Mouse (Mus musculus) heart, adult 2 months (tissue): ENCODE measurements around the gene Zfp935. TPM values are rescaled to one million over a fixed set of nuclear protein-coding genes. Genes with fewer than 3 reads are reported as not detected.
"Not testable (repeated sequence)": the region's sequence is repeated elsewhere in the genome, so short reads cannot be mapped to it uniquely, and the experiment has no call there.

ENCODE experiments used
- DNase-seq, 2 experiments: peaks; one replicate each; pipeline ENCODE4 v3.0.0; 2021
- H3K27ac ChIP-seq: fragments of 200-600 bp; 2 replicates; pipeline ENCODE4 v1.8.1; 2022
- H3K27me3 ChIP-seq: fragments of 200-500 bp; 2 replicates; pipeline ENCODE4 v1.6.1; 2012; ENCODE audit warnings: mild to moderate bottlenecking, low read length, inconsistent platforms, mixed read lengths; ENCODE audit not compliant: control insufficient read depth, insufficient read depth
- H3K36me3 ChIP-seq: fragments of 200-500 bp; 2 replicates; pipeline ENCODE4 v1.6.1; 2012; ENCODE audit warnings: low read length, inconsistent platforms; ENCODE audit not compliant: control insufficient read depth, insufficient read depth
- H3K4me1 ChIP-seq: fragments of 200-500 bp; 2 replicates; pipeline ENCODE4 v1.6.1; 2011; ENCODE audit warnings: low read length; ENCODE audit not compliant: control insufficient read depth, insufficient read depth
- H3K4me3 ChIP-seq: fragments of 200-600 bp; 2 replicates; pipeline ENCODE4 v1.8.1; 2022
- H3K79me2 ChIP-seq: fragments of 200-500 bp; replicated peaks from 2 replicates; pipeline ENCODE4 v1.6.1; 2012; ENCODE audit warnings: mild to moderate bottlenecking, inconsistent platforms, low read length, moderate library complexity, mixed read lengths; ENCODE audit not compliant: control insufficient read depth, insufficient read depth
- H3K9ac ChIP-seq: fragments of 200-500 bp; 2 replicates; pipeline ENCODE4 v1.6.1; 2012; ENCODE audit warnings: low read depth, mild to moderate bottlenecking, control low read depth, inconsistent platforms, low read length, mixed read lengths
- CTCF ChIP-seq: fragments of 200-600 bp; IDR thresholded peaks from 2 replicates; pipeline ENCODE4 v1.8.1; 2022; ENCODE audit warnings: antibody characterized with exemption, mild to moderate bottlenecking, moderate library complexity
- WGBS: fragments of 180-500 bp; shearing (Covaris S2); methylation state at CpG from one replicate; pipeline ENCODE4 v1.1.7; 2018; 5-methylcytosine and 5-hydroxymethylcytosine counted together
- intact Hi-C: fragments of 180-260 bp; cut with DNase I; formaldehyde crosslinking; loops from one replicate; pipeline ENCODE4 v1.15.1; 2025
- long read RNA-seq: library from polyadenylated mRNA; stranded (forward); transcript quantifications from one replicate; pipeline ENCODE4 v2.0.0, GENCODE M21; 2021
- polyA plus RNA-seq: library from polyadenylated mRNA; depleted of rRNA; stranded (reverse); fragments of >200 nt; gene quantifications from 2 replicates; pipeline ENCODE4 v1.2.3, GENCODE M21; 2012; rRNA removed
- total RNA-seq, 2 experiments: library from RNA; stranded (reverse); gene quantifications; 2 replicates each; pipeline ENCODE4 v1.2.3; 2021

Gene Zfp935
- total RNA-seq = not detected
- not detected in 2 replicates for polyA plus RNA-seq
- long read RNA-seq = 0 reads

DNA sequence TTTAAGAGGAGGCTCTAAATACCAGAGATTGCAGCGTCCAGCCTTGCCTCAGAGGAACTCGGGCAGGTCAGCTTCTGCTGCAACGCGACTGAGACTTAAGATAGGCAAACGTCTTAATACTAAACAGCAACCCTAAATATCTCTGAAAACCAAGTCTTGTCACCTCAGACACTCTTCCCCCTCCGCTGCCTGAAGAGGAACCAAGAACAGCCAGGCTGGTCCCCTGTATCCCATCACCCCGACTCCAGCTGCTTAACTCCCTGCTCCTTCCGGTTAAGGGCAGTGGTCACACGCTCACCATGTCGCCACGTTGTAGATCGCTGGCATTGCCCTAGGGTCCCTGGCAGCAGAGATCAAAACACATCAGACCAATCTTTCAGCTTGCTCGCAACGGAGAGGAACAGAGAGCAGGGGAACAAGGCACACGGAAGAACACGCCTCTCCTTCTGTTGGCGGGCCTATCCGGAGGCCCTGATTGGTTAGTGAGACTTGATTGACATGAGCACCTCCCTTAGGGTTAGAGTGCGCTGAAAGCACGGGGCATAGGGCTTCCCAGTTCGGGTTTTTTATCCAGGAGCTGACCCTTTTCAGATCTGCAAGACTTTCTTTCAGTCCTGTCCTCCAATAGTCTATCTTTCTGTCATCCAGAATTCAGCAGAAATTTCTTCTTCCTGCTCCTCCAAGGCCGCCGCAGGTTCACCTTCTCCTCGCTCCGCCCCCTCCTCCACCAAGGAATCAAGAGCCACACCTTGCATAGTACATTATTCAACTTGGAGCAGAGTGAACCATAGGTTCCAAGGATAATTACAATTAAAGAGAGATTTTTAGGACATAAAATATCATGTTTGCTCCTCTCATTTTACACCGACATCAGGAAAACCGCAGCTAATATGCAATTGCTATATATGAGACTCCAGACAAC lies at the start of gene Zfp935:
TSS of gene Zfp935 (minus strand) at position 323 of the 922 bp plus-strand sequence.
- H3K4me1 ChIP-seq, H3K36me3 ChIP-seq, H3K27me3 ChIP-seq, intact Hi-C loops, H3K79me2 ChIP-seq, H3K27ac ChIP-seq: not testable (repeated sequence)
- H3K9ac ChIP-seq = peak within 1 kb of the TSS; percentile 72
- peak within 1 kb of the TSS; percentile 59 for H3K4me3 ChIP-seq
- WGBS = 6% methylated on average over 27 of the region's 27 CpGs
- peak; percentile 79 to 84 for DNase-seq

DNA sequence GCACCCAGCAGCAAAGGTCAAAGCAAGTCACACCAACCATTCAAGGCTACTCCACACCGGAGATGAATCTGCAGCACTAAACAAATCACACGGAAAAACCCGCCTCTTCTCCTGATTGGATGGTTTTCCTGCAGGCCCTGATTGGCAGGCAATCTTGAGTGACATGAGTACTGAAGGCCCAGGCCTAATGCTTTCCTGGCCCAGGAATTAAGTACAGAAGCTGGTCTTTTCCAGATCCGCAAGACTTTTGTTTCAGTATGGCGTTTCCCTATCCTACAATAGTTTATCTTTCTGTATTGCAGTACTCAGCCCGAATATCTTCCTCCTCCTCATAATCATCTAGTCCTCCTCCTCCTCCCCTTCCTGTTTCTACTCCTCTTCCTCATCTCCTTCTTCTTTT lies 12.8 kb upstream of the Zfp935 start, which contains the start of gene Zfp934:
TSS of gene Zfp934 (minus strand) at position 101 of the 400 bp plus-strand sequence.
- intact Hi-C loops, H3K9ac ChIP-seq, H3K27me3 ChIP-seq, H3K27ac ChIP-seq, H3K4me1 ChIP-seq, H3K79me2 ChIP-seq, DNase-seq, H3K4me3 ChIP-seq, H3K36me3 ChIP-seq: not testable (repeated sequence)
- WGBS = 82% methylated on average over 5 of the region's 6 CpGs

DNA sequence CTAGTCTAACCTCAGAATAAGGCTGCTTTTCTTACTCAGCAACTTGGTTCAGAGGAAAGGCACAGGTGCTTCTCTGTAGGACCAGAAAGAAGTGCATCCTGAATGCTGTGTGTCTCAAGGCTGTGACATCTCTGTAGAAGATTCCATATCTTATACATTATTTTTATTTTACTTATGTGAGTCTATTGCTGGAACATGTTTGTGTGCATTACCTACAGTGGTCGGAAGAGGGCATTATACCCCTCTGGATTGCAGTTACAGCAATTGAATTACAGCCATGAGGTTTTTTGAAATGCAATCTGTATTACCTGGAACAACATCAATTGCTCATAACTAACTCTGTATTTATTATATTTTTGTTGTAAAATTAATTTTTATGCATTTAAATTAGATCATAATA lies 3.4 kb upstream of the Zfp935 start:
- H3K79me2 ChIP-seq, DNase-seq, H3K36me3 ChIP-seq, H3K27ac ChIP-seq, H3K9ac ChIP-seq, H3K27me3 ChIP-seq, intact Hi-C loops, H3K4me1 ChIP-seq, H3K4me3 ChIP-seq: not testable (repeated sequence)
- peak; percentile 39 for TF ChIP-seq CTCF
- 14% methylated on average over 1 of the region's 1 CpGs for WGBS

DNA sequence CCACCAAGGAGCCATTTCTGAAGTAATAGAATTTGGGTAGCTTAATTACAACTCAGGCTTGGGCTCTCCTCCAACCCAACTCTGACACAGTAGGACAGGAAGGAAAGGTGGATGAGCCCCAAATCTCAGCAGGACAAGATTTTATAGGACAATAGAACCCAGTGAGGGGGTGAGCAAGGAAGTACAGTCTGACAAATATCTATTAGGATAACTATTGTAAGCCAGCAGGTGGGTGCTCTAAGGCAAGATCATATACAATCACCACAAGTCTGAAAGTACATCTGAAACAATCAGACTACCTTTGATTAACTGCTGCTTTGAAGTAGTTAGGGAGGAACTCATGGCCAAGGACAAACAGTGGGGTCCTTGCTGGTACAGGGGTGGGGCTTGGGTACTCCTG lies 28.2 kb downstream of the Zfp935 start:
- H3K9ac ChIP-seq, H3K4me3 ChIP-seq, H3K27ac ChIP-seq, DNase-seq, H3K27me3 ChIP-seq, H3K4me1 ChIP-seq, H3K79me2 ChIP-seq, H3K36me3 ChIP-seq, intact Hi-C loops: not testable (repeated sequence)

DNA sequence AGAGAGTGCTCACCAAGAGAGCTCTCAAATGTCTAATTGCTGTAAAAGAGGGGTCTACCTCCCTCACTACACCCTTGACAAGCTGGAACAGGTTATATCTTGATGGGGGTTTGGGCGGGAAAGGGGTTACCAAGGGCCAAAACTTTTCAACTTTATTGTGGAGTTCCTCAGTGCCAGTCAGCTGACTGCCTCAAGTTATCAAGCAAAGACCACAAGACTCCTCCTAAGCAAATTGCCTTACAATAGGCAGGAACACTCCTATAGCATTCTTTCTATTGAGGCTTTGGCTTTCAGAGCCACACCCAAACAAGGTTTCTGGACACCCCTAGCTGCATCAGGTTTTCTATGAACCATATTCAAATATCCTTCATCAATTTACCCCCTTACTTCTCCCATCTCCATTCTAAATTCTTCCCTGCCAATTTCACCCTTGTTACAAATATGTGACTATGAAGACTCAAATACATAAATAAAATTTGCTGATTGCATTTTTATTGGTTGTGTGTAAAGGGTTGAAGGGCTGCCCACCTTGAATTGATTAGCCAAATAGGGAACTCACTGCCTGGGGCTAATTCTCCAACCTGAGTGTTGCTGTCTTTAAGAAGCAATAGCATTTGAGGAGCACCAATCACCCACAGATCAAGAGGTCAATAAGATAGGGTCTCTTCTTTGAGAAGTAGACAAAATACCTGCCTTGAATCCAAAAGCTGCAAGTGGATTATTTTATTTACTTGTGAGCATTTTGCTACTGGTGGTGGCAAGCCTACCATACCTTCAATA lies 47.5 kb downstream of the Zfp935 start:
- intact Hi-C loops, H3K9ac ChIP-seq, H3K4me3 ChIP-seq, H3K36me3 ChIP-seq, H3K27ac ChIP-seq, DNase-seq, H3K27me3 ChIP-seq, H3K79me2 ChIP-seq, H3K4me1 ChIP-seq: not testable (repeated sequence)
- WGBS = 91% methylated on average over 1 of the region's 1 CpGs

DNA sequence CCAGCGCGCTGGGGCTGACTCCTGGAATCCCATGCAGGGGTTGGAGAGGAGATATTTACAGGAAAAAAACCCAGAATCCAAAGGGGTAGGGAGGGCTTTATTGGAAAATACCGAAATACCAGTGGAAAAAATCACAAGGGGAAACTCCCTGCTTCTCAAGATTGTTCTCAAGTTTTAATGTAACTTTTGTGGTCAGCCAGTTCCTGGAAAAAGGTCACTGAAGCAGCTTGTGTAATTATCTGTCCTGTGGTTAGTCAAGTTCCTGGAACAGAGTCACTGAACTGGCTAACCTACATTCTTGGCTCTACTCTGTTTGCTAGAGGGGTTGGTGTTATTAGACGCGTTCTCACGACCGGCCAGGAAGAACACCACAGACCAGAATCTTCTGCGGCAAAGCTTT lies 85.7 kb downstream of the Zfp935 start:
- H3K36me3 ChIP-seq, H3K27me3 ChIP-seq, intact Hi-C loops, H3K4me1 ChIP-seq, H3K79me2 ChIP-seq, H3K27ac ChIP-seq, H3K4me3 ChIP-seq, DNase-seq, H3K9ac ChIP-seq: not testable (repeated sequence)
- WGBS = 92% methylated on average over 8 of the region's 8 CpGs
